Mouse (Mus musculus): ENCODE results near the gene Epb42. TPM values are rescaled to one million over a fixed set of nuclear protein-coding genes. Genes with fewer than 3 reads are reported as not detected.

Gene Epb42
- polyA plus RNA-seq (2012; rRNA removed), result not detected in 2 replicates

GRCm38 (mm10) chr2:121036733-121037341 is at the start of gene Epb42:
Gene Epb42, minus strand, starts transcription at chr2:121037072.
- TF ChIP-seq CTCF (IDR thresholded peaks at IDR 0.05; ENCODE audit: control insufficient read depth, insufficient read depth, insufficient replicate concordance, low read depth, low read length), result no peak
- no peak for TF ChIP-seq POLR2A (IDR thresholded peaks at IDR 0.05; ENCODE audit: control insufficient read depth, low read depth, low read length)
- Histone ChIP-seq H3K4me3 (ENCODE audit: control insufficient read depth, low read depth, low read length) (no peak within 1 kb of the TSS), H3K27me3 (ENCODE audit: control insufficient read depth, insufficient read depth, low read length) (no peaks in the 10 kb centered on the region), H3K27ac (ENCODE audit: control insufficient read depth, insufficient read depth, low read depth, low read length) (no peak within 1 kb of the TSS), H3K36me3 (ENCODE audit: control insufficient read depth, insufficient read depth, low read length) (no peaks in the 10 kb centered on the region), H3K4me1 (ENCODE audit: control insufficient read depth, insufficient read depth, low read length) (no peaks in the 10 kb centered on the region)

GRCm38 (mm10) chr2:121085480-121086185 is 48.8 kb upstream of the Epb42 start, which contains the start of gene Tgm5:
Gene Tgm5, minus strand, starts transcription at chr2:121085841.
- no peak within 1 kb of the TSS for H3K4me3 ChIP-seq (ENCODE audit: control insufficient read depth, low read depth, low read length)

GRCm38 (mm10) chr2:121082626-121083025 is 45.8 kb upstream of the Epb42 start:
- Histone ChIP-seq H3K4me1 (ENCODE audit: control insufficient read depth, insufficient read depth, low read length) (no peaks in the 10 kb centered on the region), H3K36me3 (ENCODE audit: control insufficient read depth, insufficient read depth, low read length) (no peaks in the 10 kb centered on the region), H3K27me3 (ENCODE audit: control insufficient read depth, insufficient read depth, low read length) (no peaks in the 10 kb centered on the region), H3K4me3 (ENCODE audit: control insufficient read depth, low read depth, low read length) (no peak overlapping the region), H3K27ac (ENCODE audit: control insufficient read depth, insufficient read depth, low read depth, low read length) (no peak overlapping the region)
- TF ChIP-seq CTCF (IDR thresholded peaks at IDR 0.05; ENCODE audit: control insufficient read depth, insufficient read depth, insufficient replicate concordance, low read depth, low read length), result no peak

More at GRCm38 (mm10) chr2:121085480-121086185, 48.8 kb upstream of the Epb42 start, which contains the start of gene Tgm5:
- Histone ChIP-seq H3K4me1 (ENCODE audit: control insufficient read depth, insufficient read depth, low read length) (no peaks in the 10 kb centered on the region), H3K27me3 (ENCODE audit: control insufficient read depth, insufficient read depth, low read length) (no peaks in the 10 kb centered on the region), H3K36me3 (ENCODE audit: control insufficient read depth, insufficient read depth, low read length) (no peaks in the 10 kb centered on the region), H3K27ac (ENCODE audit: control insufficient read depth, insufficient read depth, low read depth, low read length) (no peak within 1 kb of the TSS)
- no peak for TF ChIP-seq CTCF (IDR thresholded peaks at IDR 0.05; ENCODE audit: control insufficient read depth, insufficient read depth, insufficient replicate concordance, low read depth, low read length)
- TF ChIP-seq POLR2A (IDR thresholded peaks at IDR 0.05; ENCODE audit: control insufficient read depth, low read depth, low read length), result no peak

GRCm38 (mm10) chr2:121074747-121075146 is 37.9 kb upstream of the Epb42 start:
- no peaks in the 10 kb centered on the region for H3K27me3 ChIP-seq (ENCODE audit: control insufficient read depth, insufficient read depth, low read length)
- TF ChIP-seq POLR2A (IDR thresholded peaks at IDR 0.05; ENCODE audit: control insufficient read depth, low read depth, low read length), result no peak
- no peak for TF ChIP-seq CTCF (IDR thresholded peaks at IDR 0.05; ENCODE audit: control insufficient read depth, insufficient read depth, insufficient replicate concordance, low read depth, low read length)
- H3K4me3 ChIP-seq (ENCODE audit: control insufficient read depth, low read depth, low read length), result no peak overlapping the region
- no peaks in the 10 kb centered on the region for H3K4me1 ChIP-seq (ENCODE audit: control insufficient read depth, insufficient read depth, low read length)
- H3K36me3 ChIP-seq (ENCODE audit: control insufficient read depth, insufficient read depth, low read length), result no peaks in the 10 kb centered on the region
- H3K27ac ChIP-seq (ENCODE audit: control insufficient read depth, insufficient read depth, low read depth, low read length), result no peak overlapping the region

- TF ChIP-seq POLR2A (IDR thresholded peaks at IDR 0.05; ENCODE audit: control insufficient read depth, low read depth, low read length), result no peak
- TF ChIP-seq CTCF (IDR thresholded peaks at IDR 0.05; ENCODE audit: control insufficient read depth, insufficient read depth, insufficient replicate concordance, low read depth, low read length), result no peak
- no peaks in the 10 kb centered on the region for H3K36me3 ChIP-seq (ENCODE audit: control insufficient read depth, insufficient read depth, low read length)
- H3K27ac ChIP-seq (ENCODE audit: control insufficient read depth, insufficient read depth, low read depth, low read length), result no peak overlapping the region
Measured at GRCm38 (mm10) chr2:121071871-121072270, 35.0 kb upstream of the Epb42 start.

GRCm38 (mm10) chr2:121069506-121069905 is 32.6 kb upstream of the Epb42 start:
- Histone ChIP-seq H3K4me3 (ENCODE audit: control insufficient read depth, low read depth, low read length) (no peak overlapping the region), H3K4me1 (ENCODE audit: control insufficient read depth, insufficient read depth, low read length) (no peaks in the 10 kb centered on the region), H3K27me3 (ENCODE audit: control insufficient read depth, insufficient read depth, low read length) (no peaks in the 10 kb centered on the region), H3K36me3 (ENCODE audit: control insufficient read depth, insufficient read depth, low read length) (no peaks in the 10 kb centered on the region), H3K27ac (ENCODE audit: control insufficient read depth, insufficient read depth, low read depth, low read length) (no peak overlapping the region)
- no peak for TF ChIP-seq POLR2A (IDR thresholded peaks at IDR 0.05; ENCODE audit: control insufficient read depth, low read depth, low read length)
- TF ChIP-seq CTCF (IDR thresholded peaks at IDR 0.05; ENCODE audit: control insufficient read depth, insufficient read depth, insufficient replicate concordance, low read depth, low read length), result no peak

More at GRCm38 (mm10) chr2:121071871-121072270, 35.0 kb upstream of the Epb42 start:
- Histone ChIP-seq H3K27me3 (ENCODE audit: control insufficient read depth, insufficient read depth, low read length) (no peaks in the 10 kb centered on the region), H3K4me3 (ENCODE audit: control insufficient read depth, low read depth, low read length) (no peak overlapping the region), H3K4me1 (ENCODE audit: control insufficient read depth, insufficient read depth, low read length) (no peaks in the 10 kb centered on the region)

- H3K36me3 ChIP-seq (ENCODE audit: control insufficient read depth, insufficient read depth, low read length), result no peaks in the 10 kb centered on the region
- no peak overlapping the region for H3K4me3 ChIP-seq (ENCODE audit: control insufficient read depth, low read depth, low read length)
- H3K27ac ChIP-seq (ENCODE audit: control insufficient read depth, insufficient read depth, low read depth, low read length), result no peak overlapping the region
- no peaks in the 10 kb centered on the region for H3K27me3 ChIP-seq (ENCODE audit: control insufficient read depth, insufficient read depth, low read length)
- no peak for TF ChIP-seq CTCF (IDR thresholded peaks at IDR 0.05; ENCODE audit: control insufficient read depth, insufficient read depth, insufficient replicate concordance, low read depth, low read length)
- TF ChIP-seq POLR2A (IDR thresholded peaks at IDR 0.05; ENCODE audit: control insufficient read depth, low read depth, low read length), result no peak
- H3K4me1 ChIP-seq (ENCODE audit: control insufficient read depth, insufficient read depth, low read length), result no peaks in the 10 kb centered on the region
Measured at GRCm38 (mm10) chr2:121067116-121067515, 30.2 kb upstream of the Epb42 start.

Data from testis, adult 2 months (tissue).